Mouse (Mus musculus) midbrain, embryonic 13.5 days (tissue): ENCODE measurements around the gene Shisa4. TPM values are rescaled to one million over a fixed set of nuclear protein-coding genes. Genes with fewer than 3 reads are reported as not detected.

Experiments used
- polyA plus RNA-seq: library from polyadenylated mRNA; unstranded; fragments of >200 nt; fragmentation: Nextera tagmentation; extraction: Ambion mirVana; gene quantifications from 2 replicates; pipeline ENCODE4 v1.2.1, GENCODE M21; 2015

Shisa4 gene
- polyA plus RNA-seq, 1 experiment from 2014 or later, result 83.7 TPM

Other genes with a start within 250 kb of the Shisa4 start
- gene Ptpn7, start 242.5 kb downstream of the Shisa4 start, polyA plus RNA-seq, result 0.46 and 0.51 TPM in 2 replicates
- gene Arl8a, start 228.4 kb downstream of the Shisa4 start, polyA plus RNA-seq, result 234 and 247 TPM in 2 replicates
- gene Gpr37l1, start 207.6 kb downstream of the Shisa4 start, polyA plus RNA-seq, result 0.13 and 0.17 TPM in 2 replicates
- gene Elf3, start 116.7 kb downstream of the Shisa4 start, polyA plus RNA-seq, result 0.16 and 0.34 TPM in 2 replicates
- gene Rnpep, start 91.2 kb downstream of the Shisa4 start, polyA plus RNA-seq, result 87.7 and 102 TPM in 2 replicates
- 155 and 161 TPM in 2 replicates for gene Timm17a, start 61.5 kb downstream of the Shisa4 start, polyA plus RNA-seq
- 0.36 and 0.57 TPM in 2 replicates for gene Lmod1, start 50.4 kb downstream of the Shisa4 start, polyA plus RNA-seq
- 136 and 142 TPM in 2 replicates for gene Ipo9, start 55.3 kb upstream of the Shisa4 start, polyA plus RNA-seq
- 38.0 and 38.1 TPM in 2 replicates for gene Nav1, start 232.1 kb upstream of the Shisa4 start, polyA plus RNA-seq